Mouse (Mus musculus) thymus, postnatal 0 days (tissue): Measurements from ENCODE around the gene Themis3. TPM values are rescaled to one million over a fixed set of nuclear protein-coding genes. Genes with fewer than 3 reads are reported as not detected.

ENCODE experiments used
- polyA plus RNA-seq: library from polyadenylated mRNA; unstranded; fragments of >200 nt; fragmentation: Nextera tagmentation; extraction: Ambion mirVana; gene quantifications from 2 replicates; pipeline ENCODE4 v1.2.1, GENCODE M21; 2015

The Themis3 gene
- polyA plus RNA-seq, 1 experiment from 2014 or later, result not detected

Other genes with a start within 250 kb of the Themis3 start
- gene Mtcl1, start 144.9 kb downstream of the Themis3 start, polyA plus RNA-seq, result 4.4 and 5.6 TPM in 2 replicates
- 20.8 and 24.9 TPM in 2 replicates for gene Rab12, start 74.9 kb downstream of the Themis3 start, polyA plus RNA-seq